Mouse (Mus musculus) forebrain, embryonic 10.5 days (tissue): Measurements from ENCODE around the gene Dock4. TPM values are rescaled to one million over a fixed set of nuclear protein-coding genes. Genes with fewer than 3 reads are reported as not detected.
"Not testable (repeated sequence)": the region's sequence is repeated elsewhere in the genome, so short reads cannot be mapped to it uniquely, and the experiment has no call there.

Experiments
- DNase-seq: peaks from one replicate; pipeline ENCODE4 v3.0.0-alpha.2; 2017; ENCODE audit warnings: low spot score; ENCODE audit errors: extremely low spot score
- H3K27ac ChIP-seq: fragments of 300-500 bp; sonication (generic); 2 replicates; pipeline ENCODE4 v1.5.1; 2016; ENCODE audit warnings: mild to moderate bottlenecking
- H3K27me3 ChIP-seq: fragments of 300-500 bp; sonication (generic); 2 replicates; pipeline ENCODE4 v1.6.1; 2016; ENCODE audit warnings: mild to moderate bottlenecking; ENCODE audit not compliant: poor library complexity, severe bottlenecking
- H3K36me3 ChIP-seq: fragments of 300-500 bp; sonication (generic); replicated peaks from 2 replicates; pipeline ENCODE4 v1.6.1; 2016; ENCODE audit warnings: mild to moderate bottlenecking, moderate library complexity
- H3K4me1 ChIP-seq: fragments of 300-500 bp; sonication (generic); 2 replicates; pipeline ENCODE4 v1.6.1; 2016
- H3K4me3 ChIP-seq: fragments of 300-500 bp; sonication (generic); 2 replicates; pipeline ENCODE4 v1.5.1; 2016; ENCODE audit warnings: mild to moderate bottlenecking, moderate library complexity
- H3K9me3 ChIP-seq: fragments of 300-500 bp; sonication (generic); 2 replicates; pipeline ENCODE4 v1.6.1; 2016; ENCODE audit warnings: mild to moderate bottlenecking, moderate library complexity
- WGBS: fragments of 180-500 bp; shearing (Covaris S2); methylation state at CpG from one replicate; pipeline ENCODE4 v1.1.7; 2016; 5-methylcytosine and 5-hydroxymethylcytosine counted together
- polyA plus RNA-seq: library from polyadenylated mRNA; unstranded; fragments of >200 nt; fragmentation: Nextera tagmentation; extraction: Ambion mirVana; gene quantifications from 2 replicates; pipeline ENCODE4 v1.2.1, GENCODE M21; 2016

Dock4 gene
- polyA plus RNA-seq, 1 experiment from 2014 or later, result 16.2 TPM

GRCm38 (mm10) chr12:40872716-40873115 lies 427.0 kb downstream of the Dock4 start:
- Histone ChIP-seq H3K4me3 (no peak overlapping the region), H3K4me1 (no peaks in the 10 kb centered on the region), H3K36me3 (no peaks in the 10 kb centered on the region), H3K27me3 (no peaks in the 10 kb centered on the region), H3K9me3 (peaks cover 15% of the 10 kb centered on the region), H3K27ac (no peak overlapping the region)
- DNase-seq, result no peak
- 92% methylated on average over 3 of the region's 3 CpGs for WGBS

- H3K4me1 ChIP-seq, H3K4me3 ChIP-seq, H3K27ac ChIP-seq, DNase-seq, H3K27me3 ChIP-seq, H3K36me3 ChIP-seq: not testable (repeated sequence)
- H3K9me3 ChIP-seq, result peaks cover 15% of the 10 kb centered on the region
- 87% methylated on average over 7 of the region's 7 CpGs for WGBS
These were observed 427.5 kb downstream of the Dock4 start for GRCm38 (mm10) chr12:40873267-40873666.

- Histone ChIP-seq H3K27me3 (no peaks in the 10 kb centered on the region), H3K9me3 (no peaks in the 10 kb centered on the region), H3K4me3 (no peak overlapping the region), H3K36me3 (no peaks in the 10 kb centered on the region), H3K27ac (0 out of 2 replicates have a peak overlapping the region, but pooled peaks have one; percentile 4), H3K4me1 (no peaks in the 10 kb centered on the region)
- WGBS, result 83% methylated on average over 3 of the region's 3 CpGs
- no peak for DNase-seq
These were observed 439.2 kb downstream of the Dock4 start for GRCm38 (mm10) chr12:40884976-40885375.

GRCm38 (mm10) chr12:40885377-40885776 lies 439.6 kb downstream of the Dock4 start:
- H3K27ac ChIP-seq, result no peak overlapping the region
- H3K36me3 ChIP-seq, result no peaks in the 10 kb centered on the region
- DNase-seq, result no peak
- 94% methylated on average over 6 of the region's 6 CpGs for WGBS
- no peak overlapping the region for H3K4me3 ChIP-seq
- no peaks in the 10 kb centered on the region for H3K4me1 ChIP-seq
- no peaks in the 10 kb centered on the region for H3K27me3 ChIP-seq
- no peaks in the 10 kb centered on the region for H3K9me3 ChIP-seq

- no peaks in the 10 kb centered on the region for H3K27me3 ChIP-seq
- no peak for DNase-seq
- H3K4me1 ChIP-seq, result no peaks in the 10 kb centered on the region
- H3K27ac ChIP-seq, result peak overlapping the region; percentile 31
- H3K4me3 ChIP-seq, result no peak overlapping the region
- 69% methylated on average over 2 of the region's 2 CpGs for WGBS
- no peaks in the 10 kb centered on the region for H3K9me3 ChIP-seq
- no peaks in the 10 kb centered on the region for H3K36me3 ChIP-seq
These were observed 441.7 kb downstream of the Dock4 start for GRCm38 (mm10) chr12:40887496-40887895.

GRCm38 (mm10) chr12:40888261-40888791 lies 442.6 kb downstream of the Dock4 start:
- Histone ChIP-seq H3K4me1 (no peaks in the 10 kb centered on the region), H3K27me3 (no peaks in the 10 kb centered on the region), H3K27ac (peak overlapping the region; percentile 56; the same call in 1 of the 2 replicates), H3K36me3 (no peaks in the 10 kb centered on the region), H3K9me3 (no peaks in the 10 kb centered on the region), H3K4me3 (no peak overlapping the region)
- WGBS, result 60% methylated on average over 2 of the region's 2 CpGs
- no peak for DNase-seq

GRCm38 (mm10) chr12:40888829-40889228 lies 443.1 kb downstream of the Dock4 start:
- H3K4me3 ChIP-seq, result no peak overlapping the region

GRCm38 (mm10) chr12:40889534-40889933 lies 443.8 kb downstream of the Dock4 start:
- 92% methylated on average over 3 of the region's 3 CpGs for WGBS
- Histone ChIP-seq H3K36me3 (no peaks in the 10 kb centered on the region), H3K9me3 (no peaks in the 10 kb centered on the region), H3K4me1 (peaks cover 3% of the 10 kb centered on the region; the same call in 1 of the 2 replicates), H3K27ac (no peak overlapping the region; the same call in 1 of the 2 replicates), H3K4me3 (no peak overlapping the region), H3K27me3 (no peaks in the 10 kb centered on the region)
- DNase-seq, result no peak

More at GRCm38 (mm10) chr12:40888829-40889228, 443.1 kb downstream of the Dock4 start:
- 73% methylated on average over 1 of the region's 1 CpGs for WGBS
- Histone ChIP-seq H3K4me1 (peaks cover 2% of the 10 kb centered on the region; the same call in 1 of the 2 replicates), H3K36me3 (no peaks in the 10 kb centered on the region), H3K27ac (peak overlapping the region; percentile 56), H3K9me3 (no peaks in the 10 kb centered on the region), H3K27me3 (no peaks in the 10 kb centered on the region)
- no peak for DNase-seq

GRCm38 (mm10) chr12:40891168-40891567 lies 445.4 kb downstream of the Dock4 start:
- H3K4me1 ChIP-seq, result peaks cover 3% of the 10 kb centered on the region; the same call in 1 of the 2 replicates

GRCm38 (mm10) chr12:40893741-40894140 lies 448.0 kb downstream of the Dock4 start:
- Histone ChIP-seq H3K27me3 (no peaks in the 10 kb centered on the region), H3K9me3 (no peaks in the 10 kb centered on the region), H3K4me3 (no peak overlapping the region), H3K36me3 (no peaks in the 10 kb centered on the region), H3K27ac (no peak overlapping the region), H3K4me1 (peaks cover 3% of the 10 kb centered on the region; the same call in 1 of the 2 replicates)
- WGBS, result 57% methylated on average over 5 of the region's 7 CpGs
- no peak for DNase-seq

More at GRCm38 (mm10) chr12:40891168-40891567, 445.4 kb downstream of the Dock4 start:
- no peak overlapping the region for H3K4me3 ChIP-seq
- no peaks in the 10 kb centered on the region for H3K27me3 ChIP-seq
- H3K36me3 ChIP-seq, result no peaks in the 10 kb centered on the region
- no peak for DNase-seq
- no peak overlapping the region for H3K27ac ChIP-seq
- no peaks in the 10 kb centered on the region for H3K9me3 ChIP-seq

GRCm38 (mm10) chr12:40894695-40895094 lies 448.9 kb downstream of the Dock4 start:
- no peak overlapping the region for H3K27ac ChIP-seq
- no peak overlapping the region for H3K4me3 ChIP-seq
- WGBS, result 91% methylated on average over 5 of the region's 5 CpGs
- H3K9me3 ChIP-seq, result no peaks in the 10 kb centered on the region
- no peaks in the 10 kb centered on the region for H3K27me3 ChIP-seq
- peaks cover 3% of the 10 kb centered on the region; the same call in 1 of the 2 replicates for H3K4me1 ChIP-seq
- DNase-seq, result no peak
- H3K36me3 ChIP-seq, result no peaks in the 10 kb centered on the region
